Mouse (Mus musculus) intestine, embryonic 16.5 days (tissue): ENCODE results near the gene Prmt9. TPM values are rescaled to one million over a fixed set of nuclear protein-coding genes. Genes with fewer than 3 reads are reported as not detected.

Experiments
- ATAC-seq: fragments of 200-750 bp; cut with Nextera tagmentation; 2 replicates; pipeline ENCODE4 v1.8.0; 2017; ENCODE audit warnings: moderate TSS enrichment, moderate library complexity
- H3K27ac ChIP-seq: fragments of 300-500 bp; sonication (generic); 2 replicates; pipeline ENCODE4 v1.5.1; 2014; ENCODE audit warnings: mild to moderate bottlenecking, low read length
- H3K27me3 ChIP-seq: fragments of 300-500 bp; sonication (generic); replicated peaks from 2 replicates; pipeline ENCODE4 v1.6.1; 2014; ENCODE audit warnings: low read length, control low read depth, mixed read lengths; ENCODE audit not compliant: control insufficient read depth, insufficient read depth
- H3K36me3 ChIP-seq: fragments of 300-500 bp; sonication (generic); 2 replicates; pipeline ENCODE4 v1.6.1; 2014; ENCODE audit warnings: low read length, control low read depth; ENCODE audit not compliant: control insufficient read depth, insufficient read depth
- H3K4me1 ChIP-seq: fragments of 300-500 bp; sonication (generic); 2 replicates; pipeline ENCODE4 v1.6.1; 2014; ENCODE audit warnings: low read length, control low read depth, mixed read lengths; ENCODE audit not compliant: control insufficient read depth, insufficient read depth
- H3K4me2 ChIP-seq: fragments of 300-500 bp; sonication (generic); 2 replicates; pipeline ENCODE4 v1.6.1; 2014; ENCODE audit warnings: low read depth, low read length, control low read depth
- H3K4me3 ChIP-seq: fragments of 300-500 bp; sonication (generic); 2 replicates; pipeline ENCODE4 v1.5.1; 2014; ENCODE audit warnings: mild to moderate bottlenecking, low read length
- H3K9ac ChIP-seq: fragments of 300-500 bp; sonication (generic); 2 replicates; pipeline ENCODE4 v1.6.1; 2014; ENCODE audit warnings: low read depth, low read length
- H3K9me3 ChIP-seq: fragments of 300-500 bp; sonication (generic); 2 replicates; pipeline ENCODE4 v1.6.1; 2016; ENCODE audit warnings: low read length, control low read depth; ENCODE audit not compliant: control insufficient read depth
- WGBS: fragments of 180-500 bp; shearing (Covaris S2); extraction: QIAGEN DNeasy Blood & Tissue Kit; methylation state at CpG from one replicate; pipeline ENCODE4 v1.1.7; 2014; 5-methylcytosine and 5-hydroxymethylcytosine counted together
- polyA plus RNA-seq: library from polyadenylated mRNA; unstranded; fragments of >200 nt; fragmentation: Nextera tagmentation; extraction: Ambion mirVana; gene quantifications from 2 replicates; pipeline ENCODE4 v1.2.1, GENCODE M21; 2015

Prmt9 gene
- polyA plus RNA-seq, 1 experiment from 2014 or later: 16.6 TPM

DNA sequence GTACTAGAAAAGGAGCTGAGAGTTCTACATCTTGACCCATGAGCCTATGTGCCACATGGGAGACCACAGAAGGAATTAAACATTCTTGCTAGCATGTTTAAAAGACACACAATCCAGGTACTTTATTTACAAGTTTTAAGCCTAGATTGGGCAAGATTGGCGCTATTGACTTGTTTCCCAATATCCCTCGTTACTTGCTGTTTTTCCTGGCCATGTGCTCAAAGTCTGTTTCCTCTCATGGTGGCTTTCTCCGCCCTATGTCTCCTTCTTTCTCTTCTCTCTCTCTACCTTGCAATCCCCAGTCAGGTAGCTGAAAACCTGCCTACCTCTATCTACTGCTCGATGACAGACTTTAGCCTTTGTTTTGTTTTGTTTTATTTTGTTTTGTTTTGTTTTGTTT is 3.6 kb upstream of the Prmt9 start:
- Histone ChIP-seq H3K36me3 (no peaks in the 10 kb centered on the region), H3K4me1 (no peaks in the 10 kb centered on the region), H3K9ac (no peak overlapping the region), H3K4me2 (no peak overlapping the region), H3K4me3 (no peak overlapping the region), H3K9me3 (no peaks in the 10 kb centered on the region), H3K27ac (no peak overlapping the region), H3K27me3 (no peaks in the 10 kb centered on the region)
- no peak for ATAC-seq
- WGBS: 89% methylated on average over 4 of the region's 4 CpGs

DNA sequence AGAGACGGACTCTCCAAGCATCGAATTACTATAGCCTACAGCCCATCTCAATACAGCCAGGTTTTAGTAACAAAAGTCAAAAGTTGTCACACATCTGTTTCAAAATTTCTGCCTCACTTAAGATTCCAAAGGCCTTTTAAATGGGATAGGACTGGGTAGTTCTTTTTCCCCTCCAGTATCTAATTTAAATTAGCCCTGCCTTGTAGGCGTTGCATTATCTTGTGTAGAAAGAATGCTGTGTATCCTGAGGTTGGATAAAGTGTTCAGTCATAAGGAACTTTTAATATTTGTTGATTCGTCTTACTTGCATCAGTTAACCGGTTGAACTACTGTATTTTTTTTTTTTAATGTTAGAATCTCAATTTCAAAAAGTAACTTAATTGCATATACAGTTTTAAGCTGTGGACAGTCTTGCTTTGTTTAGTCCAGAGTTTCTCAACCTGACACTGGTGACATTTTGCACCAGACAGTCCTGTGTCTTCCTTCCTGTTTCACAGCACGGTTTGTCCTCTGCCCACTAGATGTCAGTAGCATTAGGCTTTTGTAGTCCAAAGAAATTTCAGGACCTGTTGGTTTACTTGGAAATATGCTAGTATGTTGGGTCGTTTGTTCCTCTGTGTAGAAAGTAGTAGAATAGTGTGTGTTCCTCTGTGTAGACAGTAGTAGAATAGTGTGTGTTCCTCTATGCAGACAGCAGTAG is 834 bp downstream of the Prmt9 start:
- peak overlapping the region; percentile 96 for H3K4me3 ChIP-seq
- H3K4me2 ChIP-seq: peak overlapping the region; percentile 67
- peaks cover 13% of the 10 kb centered on the region for H3K36me3 ChIP-seq
- peak overlapping the region; percentile 94 for H3K27ac ChIP-seq
- peak overlapping the region; percentile 97 for H3K9ac ChIP-seq
- ATAC-seq: no peak
- no peaks in the 10 kb centered on the region for H3K9me3 ChIP-seq
- WGBS: 19% methylated on average over 7 of the region's 7 CpGs
- no peaks in the 10 kb centered on the region for H3K27me3 ChIP-seq
- H3K4me1 ChIP-seq: peaks cover 5% of the 10 kb centered on the region; the same call in 1 of the 2 replicates

DNA sequence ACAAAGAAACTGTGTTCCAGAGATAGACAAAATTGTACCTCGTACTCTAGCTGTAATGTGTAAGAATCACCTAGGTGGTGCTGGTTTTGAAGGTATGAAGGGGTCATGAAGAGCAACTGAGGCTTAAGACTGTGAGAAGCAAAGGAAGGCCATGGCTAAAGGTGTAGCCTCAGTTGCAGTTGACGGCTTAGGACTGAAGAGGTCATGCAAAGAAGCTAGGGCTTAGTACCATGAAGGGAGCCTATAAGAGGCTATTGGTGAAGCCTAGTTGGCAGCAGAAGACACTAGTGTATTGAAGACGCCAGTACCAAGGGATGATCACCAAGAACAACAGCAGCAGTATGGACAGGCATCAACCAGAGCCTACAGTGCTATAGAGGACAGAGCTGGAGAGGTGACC is 3.3 kb downstream of the Prmt9 start:
- WGBS: 96% methylated on average over 3 of the region's 3 CpGs
- H3K9ac ChIP-seq: no peak overlapping the region
- no peak overlapping the region for H3K4me3 ChIP-seq
- H3K36me3 ChIP-seq: peaks cover 18% of the 10 kb centered on the region
- no peaks in the 10 kb centered on the region for H3K27me3 ChIP-seq
- H3K4me1 ChIP-seq: peaks cover 5% of the 10 kb centered on the region; the same call in 1 of the 2 replicates
- H3K27ac ChIP-seq: no peak overlapping the region
- no peak for ATAC-seq
- no peak overlapping the region for H3K4me2 ChIP-seq
- H3K9me3 ChIP-seq: no peaks in the 10 kb centered on the region

DNA sequence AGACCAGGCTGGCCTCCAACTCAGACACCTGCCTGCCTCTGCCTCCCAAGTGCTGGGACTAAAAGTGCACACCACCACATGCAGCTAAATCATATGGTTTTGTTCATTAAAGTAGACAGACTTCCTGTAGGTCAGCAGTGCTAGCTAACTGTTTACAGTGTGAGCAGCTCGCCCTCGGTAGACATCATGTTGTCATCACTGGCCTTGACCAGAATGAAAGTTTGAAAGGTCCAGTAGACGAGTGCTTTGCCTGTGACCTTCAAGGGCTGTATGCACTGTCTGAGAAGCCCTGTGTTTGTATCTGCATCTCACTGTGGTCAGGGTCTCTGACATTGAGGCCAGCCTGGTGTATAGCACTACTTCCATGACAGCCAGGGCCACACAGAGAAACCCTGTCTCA is 12.2 kb downstream of the Prmt9 start:
- 78% methylated on average over 3 of the region's 3 CpGs for WGBS
- Histone ChIP-seq H3K27ac (no peak overlapping the region), H3K36me3 (peaks cover 2% of the 10 kb centered on the region; the same call in 1 of the 2 replicates), H3K4me2 (no peak overlapping the region), H3K4me3 (no peak overlapping the region), H3K9me3 (no peaks in the 10 kb centered on the region), H3K4me1 (no peaks in the 10 kb centered on the region), H3K9ac (no peak overlapping the region), H3K27me3 (no peaks in the 10 kb centered on the region)
- no peak for ATAC-seq

DNA sequence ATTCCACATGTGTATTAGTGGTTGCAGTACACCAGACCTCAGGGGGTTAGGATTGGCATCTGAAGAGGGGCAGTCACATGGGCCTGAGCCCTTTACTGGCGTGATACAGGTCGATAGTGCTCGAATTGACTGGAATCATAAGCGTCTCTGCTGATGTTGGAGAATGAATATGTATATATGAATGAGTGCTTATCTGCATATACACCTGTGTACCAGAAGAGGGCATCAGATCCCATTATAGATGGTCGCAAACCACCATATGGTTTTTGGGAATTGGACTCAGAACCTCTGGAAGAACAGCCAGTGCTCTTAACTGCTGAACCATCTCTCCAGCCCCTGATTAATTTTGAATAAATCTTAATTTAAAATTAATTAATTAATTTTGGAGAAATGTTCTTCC is 25.0 kb downstream of the Prmt9 start:
- Histone ChIP-seq H3K4me2 (no peak overlapping the region), H3K36me3 (peaks cover 2% of the 10 kb centered on the region; the same call in 1 of the 2 replicates), H3K27ac (no peak overlapping the region), H3K4me1 (no peaks in the 10 kb centered on the region), H3K9me3 (no peaks in the 10 kb centered on the region), H3K4me3 (no peak overlapping the region), H3K9ac (no peak overlapping the region), H3K27me3 (no peaks in the 10 kb centered on the region)
- ATAC-seq: no peak
- WGBS: 88% methylated on average over 5 of the region's 5 CpGs

DNA sequence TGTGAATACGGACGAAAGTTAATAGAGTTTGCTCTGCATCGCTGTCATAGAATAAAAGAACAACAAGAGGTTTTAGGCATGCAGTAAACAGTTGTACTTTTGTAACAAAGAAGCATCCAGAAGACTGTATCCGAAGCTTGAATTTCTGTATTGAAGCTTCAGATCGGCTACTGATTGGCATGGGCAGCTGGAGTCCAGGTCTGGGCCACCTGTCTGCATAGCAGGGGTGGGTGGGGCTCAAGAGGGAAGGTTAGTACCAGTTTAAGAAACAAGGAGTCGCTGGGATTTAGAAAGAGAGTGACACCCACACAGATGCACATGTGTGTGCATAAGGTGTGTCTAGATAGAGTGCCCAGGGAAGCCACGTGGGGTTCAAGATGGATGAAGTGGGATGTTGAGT is 28.5 kb downstream of the Prmt9 start:
- H3K36me3 ChIP-seq: peaks cover 3% of the 10 kb centered on the region; the same call in 1 of the 2 replicates
- H3K9me3 ChIP-seq: no peaks in the 10 kb centered on the region
- H3K27ac ChIP-seq: no peak overlapping the region
- H3K27me3 ChIP-seq: no peaks in the 10 kb centered on the region
- no peak for ATAC-seq
- H3K4me1 ChIP-seq: no peaks in the 10 kb centered on the region
- no peak overlapping the region for H3K4me2 ChIP-seq
- no peak overlapping the region for H3K4me3 ChIP-seq
- 91% methylated on average over 7 of the region's 7 CpGs for WGBS
- H3K9ac ChIP-seq: no peak overlapping the region

DNA sequence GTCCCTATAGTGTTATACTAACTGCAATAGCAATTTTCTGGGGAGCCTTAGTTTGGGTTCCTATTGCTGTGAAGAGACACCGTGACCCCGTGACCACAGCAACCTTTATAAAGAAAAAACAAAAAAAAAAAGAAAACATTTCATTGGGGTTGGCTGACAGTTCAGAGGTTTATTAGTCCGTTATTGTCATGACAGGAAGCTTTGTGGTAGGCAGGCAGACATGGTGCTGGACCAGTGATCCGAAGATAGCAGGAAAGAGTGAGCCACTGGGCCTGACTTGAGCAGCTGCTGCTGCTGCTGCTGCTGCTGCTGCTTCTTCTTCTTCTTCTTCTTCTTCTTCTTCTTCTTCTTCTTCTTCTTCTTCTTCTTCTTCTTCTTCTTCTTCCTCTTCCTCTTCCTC is 35.0 kb downstream of the Prmt9 start:
- Histone ChIP-seq H3K9me3 (no peaks in the 10 kb centered on the region), H3K36me3 (peaks cover 3% of the 10 kb centered on the region; the same call in 1 of the 2 replicates), H3K4me1 (no peaks in the 10 kb centered on the region), H3K4me3 (no peak overlapping the region), H3K9ac (no peak overlapping the region), H3K27me3 (no peaks in the 10 kb centered on the region), H3K27ac (no peak overlapping the region), H3K4me2 (no peak overlapping the region)
- ATAC-seq: no peak
- WGBS: 95% methylated on average over 4 of the region's 4 CpGs

DNA sequence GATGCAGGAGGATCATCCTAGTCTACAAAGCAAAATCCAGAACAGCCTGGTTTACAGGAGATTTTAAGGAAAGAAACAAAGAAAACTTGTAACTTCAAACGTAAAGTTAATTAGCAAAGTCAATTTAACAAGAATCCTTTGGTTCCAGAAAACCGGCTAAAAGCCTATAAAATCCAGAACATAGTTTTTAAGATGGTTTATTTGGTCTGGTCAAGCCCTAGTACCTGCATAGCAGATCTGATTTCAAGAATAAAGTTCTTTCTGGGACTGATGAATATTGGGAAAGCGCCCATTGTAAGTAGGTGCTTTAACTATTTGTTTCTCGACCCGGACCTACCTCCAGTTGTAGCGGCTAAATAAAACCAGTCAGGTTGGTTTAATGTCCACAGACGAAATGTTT is 60.4 kb downstream of the Prmt9 start:
- H3K9me3 ChIP-seq: no peaks in the 10 kb centered on the region
- H3K4me1 ChIP-seq: peaks cover 3% of the 10 kb centered on the region
- peak overlapping the region; percentile 70 for H3K4me3 ChIP-seq
- H3K4me2 ChIP-seq: peak overlapping the region; percentile 81
- 10% methylated on average over 7 of the region's 7 CpGs for WGBS
- peak overlapping the region; percentile 70 for H3K9ac ChIP-seq
- H3K27ac ChIP-seq: no peak overlapping the region
- no peaks in the 10 kb centered on the region for H3K36me3 ChIP-seq
- no peak for ATAC-seq
- no peaks in the 10 kb centered on the region for H3K27me3 ChIP-seq

DNA sequence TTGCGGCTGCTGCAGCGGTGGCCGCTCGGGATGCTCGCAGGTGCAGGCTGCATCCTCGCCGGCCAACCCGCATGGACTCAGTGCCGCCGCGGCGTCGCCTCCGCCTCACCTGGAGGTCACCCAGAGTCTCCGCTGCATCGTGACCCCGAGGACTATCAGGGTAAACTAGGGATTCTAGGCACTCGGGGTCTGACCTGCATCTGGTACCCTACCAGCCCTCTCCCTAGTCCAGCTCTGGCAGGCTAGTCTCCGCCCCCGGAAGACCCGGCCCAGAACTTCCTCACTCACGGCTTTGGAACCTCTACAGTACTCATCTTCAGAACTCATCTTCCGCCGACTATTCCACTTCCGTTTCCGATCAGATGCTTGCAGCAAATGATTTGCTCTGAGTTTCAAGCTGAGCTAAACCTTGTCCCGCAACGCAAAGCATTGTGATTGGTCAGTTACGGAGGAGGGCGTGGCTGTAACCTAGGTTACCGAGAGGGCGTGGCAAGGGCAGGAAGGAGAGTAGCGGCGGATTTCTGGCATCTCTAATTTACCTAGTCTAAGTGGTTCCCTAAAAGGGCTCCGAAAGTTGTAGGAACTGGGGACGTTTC is 61.3 kb downstream of the Prmt9 start, which contains the start of gene Tmem184c:
Tmem184c (minus strand) TSS at position 325 of the 596 bp plus-strand sequence.
- Histone ChIP-seq H3K4me2 (peak within 1 kb of the TSS; percentile 81), H3K9me3 (no peaks in the 10 kb centered on the region), H3K27me3 (no peaks in the 10 kb centered on the region), H3K4me3 (peak within 1 kb of the TSS; percentile 70), H3K27ac (0 out of 2 replicates have a peak within 1 kb of the TSS, but pooled peaks have one; percentile 6), H3K36me3 (no peaks in the 10 kb centered on the region), H3K9ac (peak within 1 kb of the TSS; percentile 70), H3K4me1 (peaks cover 3% of the 10 kb centered on the region)
- WGBS: under 1% methylated on average over 36 of the region's 36 CpGs
- ATAC-seq: peak; percentile 99
